Mouse (Mus musculus) megakaryocyte, embryonic 14.5 days (primary cell): ENCODE data around the gene Ptchd3.

ENCODE experiments used
- FLI1 ChIP-seq: IDR thresholded peaks from 2 replicates; pipeline ENCODE4 v1.6.1; 2012; ENCODE audit warnings: low read length, inconsistent platforms, mixed read lengths
- GATA1 ChIP-seq: IDR thresholded peaks from 3 replicates; pipeline ENCODE4 v1.6.1; 2012; ENCODE audit warnings: mixed read lengths, low read length, inconsistent platforms, borderline replicate concordance

- TF ChIP-seq GATA1 (no peak), FLI1 (no peak)
Observed at GRCm38 (mm10) chr11:121781831-121782230, 48.2 kb upstream of the Ptchd3 start.
